Mouse (Mus musculus) heart, adult 2 months (tissue): ENCODE measurements at regions not wholly inside any gene's neighbourhood (a gene's known extent, or its start where the extent isn't known, plus 50 kb on each side); places are given as distances from the start of the nearest gene placed in this dataset.

Experiments used
- CTCF ChIP-seq: fragments of 200-600 bp; IDR thresholded peaks from 2 replicates; pipeline ENCODE4 v1.8.1; 2022; ENCODE audit warnings: antibody characterized with exemption, mild to moderate bottlenecking, moderate library complexity
- EP300 ChIP-seq: fragments of 200-500 bp; IDR thresholded peaks from 2 replicates; pipeline ENCODE4 v1.6.1; 2011; ENCODE audit warnings: low read depth, low read length, control low read depth; ENCODE audit not compliant: insufficient read depth
- POLR2A ChIP-seq: fragments of 200-500 bp; IDR thresholded peaks from 2 replicates; pipeline ENCODE4 v1.6.1; 2011; ENCODE audit warnings: mild to moderate bottlenecking, low read depth, low read length, control low read depth; ENCODE audit not compliant: insufficient read depth

- no peak for TF ChIP-seq POLR2A
- TF ChIP-seq EP300 = no peak
- no peak for TF ChIP-seq CTCF
These were observed 254.4 kb downstream of the Dysf start for GRCm38 (mm10) chr6:84262766-84263165.
